Mouse (Mus musculus) bone marrow macrophage, adult 2 months (primary cell): ENCODE results near the gene Tex48.

Source experiments
- CTCF ChIP-seq: IDR thresholded peaks from 2 replicates; pipeline ENCODE4 v1.5.1; 2012; ENCODE audit warnings: low read depth, mild to moderate bottlenecking, low read length, moderate library complexity
- POLR2A ChIP-seq: IDR thresholded peaks from 2 replicates; pipeline ENCODE4 v1.6.1; 2012; ENCODE audit warnings: mild to moderate bottlenecking, low read depth, low read length, borderline replicate concordance

DNA sequence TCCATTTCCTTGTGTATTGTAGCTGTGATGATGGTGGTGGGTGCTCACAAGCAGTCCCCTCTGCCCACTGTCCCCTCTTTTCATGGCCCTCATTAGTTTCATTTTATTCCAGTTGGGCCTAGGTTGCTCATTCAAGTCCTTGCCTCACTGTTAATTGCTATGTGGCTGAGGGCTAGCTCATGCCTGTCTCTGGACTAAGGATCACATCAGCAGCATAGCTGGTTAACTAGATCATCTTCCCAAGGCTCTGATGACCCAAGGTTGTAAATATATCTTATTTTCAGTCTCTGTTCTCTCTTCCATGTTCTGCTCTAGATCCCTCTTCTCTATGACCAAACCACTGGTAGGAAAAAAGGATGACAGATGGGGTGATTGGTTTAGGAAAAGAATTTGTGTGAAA lies 21.0 kb downstream of the Tex48 start:
- TF ChIP-seq POLR2A (no peak), CTCF (no peak)
